In the genomic region with DNA sequence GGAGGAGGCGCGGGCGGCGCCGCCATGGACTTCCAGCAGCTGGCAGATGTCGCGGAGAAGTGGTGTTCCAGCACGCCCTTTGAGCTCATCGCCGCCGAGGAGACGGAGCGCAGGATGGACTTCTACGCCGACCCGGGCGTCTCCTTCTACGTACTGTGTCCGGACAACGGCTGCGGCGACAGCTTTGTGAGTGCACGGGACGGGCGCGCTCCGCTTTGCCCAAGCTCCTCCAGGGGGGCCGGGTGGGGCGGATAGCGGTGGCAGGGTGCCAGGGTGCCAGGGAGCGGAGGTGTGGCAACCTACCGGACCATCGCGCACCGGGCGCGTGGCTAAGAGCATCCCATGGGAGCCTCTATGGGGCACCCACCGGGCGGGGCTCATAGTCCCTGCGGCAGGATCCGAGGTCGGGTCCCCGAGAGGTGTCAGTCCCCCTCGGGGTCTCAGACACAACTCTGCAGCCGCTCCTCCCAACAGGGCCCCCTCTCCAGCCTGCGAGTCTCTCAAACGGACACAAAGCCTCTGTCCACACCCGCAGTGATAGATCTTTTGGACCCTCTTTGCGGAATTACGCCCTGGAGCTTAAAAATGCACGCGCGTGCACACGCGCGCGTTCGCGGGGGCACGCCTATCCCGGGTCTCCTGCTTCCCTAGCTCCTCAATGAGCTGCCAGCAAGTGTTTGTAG, we compare ENCODE assay signal across 8 mouse cellular contexts. TPM values are rescaled to one million over a fixed set of nuclear protein-coding genes. Genes with fewer than 3 reads are reported as not detected.
DNase-seq lines count a peak whose midpoint lies in the region; ATAC-seq and TF ChIP-seq lines count a peak whose summit lies in the region.

No protein-coding gene starts in this region.

- peak overlapping the region; percentile 82 for H3K27ac ChIP-seq in forebrain, postnatal 0 days (ENCODE audit: low read depth, low read length)
- H3K27ac ChIP-seq in liver, embryonic 15.5 days (replicated peaks) = peak overlapping the region; percentile 75
- peak overlapping the region; percentile 78 for H3K27ac ChIP-seq in stomach, postnatal 0 days (replicated peaks)

- H3K9me3 ChIP-seq in forebrain, postnatal 0 days (ENCODE audit: low read length) = no peaks in the 10 kb centered on the region
- no peaks in the 10 kb centered on the region for H3K9me3 ChIP-seq in liver, embryonic 15.5 days (replicated peaks)
- no peaks in the 10 kb centered on the region for H3K9me3 ChIP-seq in stomach, postnatal 0 days (ENCODE audit: control insufficient read depth, low read length)

- WGBS in forebrain, postnatal 0 days = 3% methylated on average over 61 of the region's 61 CpGs
- WGBS in liver, embryonic 15.5 days (ENCODE audit: insufficient replicate concordance) = under 1% methylated on average over 61 of the region's 61 CpGs
- 1% methylated on average over 58 of the region's 61 CpGs for WGBS in stomach, postnatal 0 days

- TF ChIP-seq EP300 in stomach, postnatal 0 days (optimal IDR thresholded peaks at IDR 0.05) = no peak

- peak overlapping the region; percentile 74 for H3K4me2 ChIP-seq in forebrain, postnatal 0 days (ENCODE audit: low read depth)
- H3K4me2 ChIP-seq in liver, embryonic 15.5 days = peak overlapping the region; percentile 99
- peak overlapping the region; percentile 96 for H3K4me2 ChIP-seq in stomach, postnatal 0 days (replicated peaks; ENCODE audit: low read depth)

- H3K36me3 ChIP-seq in forebrain, postnatal 0 days (ENCODE audit: insufficient read depth) = no peaks in the 10 kb centered on the region
- H3K36me3 ChIP-seq in liver, embryonic 15.5 days (replicated peaks) = no peaks in the 10 kb centered on the region
- H3K36me3 ChIP-seq in stomach, postnatal 0 days (ENCODE audit: control insufficient read depth, insufficient read depth, low read length) = no peaks in the 10 kb centered on the region

- peak; percentile 64 for DNase-seq in embryo, embryonic 11 days
- DNase-seq in embryo, embryonic 10 days (ENCODE audit: low spot score) = no peak
- peak; percentile 64 for DNase-seq in retina, embryonic 14.5 days (ENCODE audit: low spot score)
- DNase-seq in retina, postnatal 1 day = no peak
- peak; percentile 77 for DNase-seq in forebrain, postnatal 0 days
- no peak for DNase-seq in stomach, postnatal 0 days (ENCODE audit: low spot score)
- DNase-seq in ovary, adult 18-20 months (ENCODE audit: low spot score) = no peak

- no peaks in the 10 kb centered on the region for H3K27me3 ChIP-seq in forebrain, postnatal 0 days (ENCODE audit: insufficient read depth, low read length)
- peaks cover 37% of the 10 kb centered on the region for H3K27me3 ChIP-seq in liver, embryonic 15.5 days
- H3K27me3 ChIP-seq in stomach, postnatal 0 days (ENCODE audit: control insufficient read depth, insufficient read depth, low read length) = no peaks in the 10 kb centered on the region

- peak; percentile 4; the same call in 1 of the 2 replicates for TF ChIP-seq CTCF in forebrain, postnatal 0 days (IDR thresholded peaks at IDR 0.05; ENCODE audit: low read depth)
- TF ChIP-seq CTCF in stomach, postnatal 0 days (IDR thresholded peaks at IDR 0.05; ENCODE audit: low read depth) = no peak

- ATAC-seq in forebrain, postnatal 0 days = peak; percentile 50
- ATAC-seq in liver, embryonic 15.5 days (ENCODE audit: insufficient read depth) = peak; percentile 59
- no peak for ATAC-seq in stomach, postnatal 0 days (ENCODE audit: low FRiP score, low TSS enrichment)

- H3K9ac ChIP-seq in forebrain, postnatal 0 days = peak overlapping the region; percentile 86
- peak overlapping the region; percentile 62 for H3K9ac ChIP-seq in liver, embryonic 15.5 days
- H3K9ac ChIP-seq in stomach, postnatal 0 days (ENCODE audit: low read length) = peak overlapping the region; percentile 65

- peak overlapping the region; percentile 78 for H3K4me3 ChIP-seq in forebrain, postnatal 0 days (ENCODE audit: low read depth, low read length)
- peak overlapping the region; percentile 77 for H3K4me3 ChIP-seq in liver, embryonic 15.5 days (replicated peaks)
- H3K4me3 ChIP-seq in stomach, postnatal 0 days (ENCODE audit: low read depth, low read length) = peak overlapping the region; percentile 76

- H3K4me1 ChIP-seq in forebrain, postnatal 0 days (ENCODE audit: insufficient read depth) = peaks cover 14% of the 10 kb centered on the region
- peaks cover 42% of the 10 kb centered on the region for H3K4me1 ChIP-seq in liver, embryonic 15.5 days (replicated peaks)
- no peaks in the 10 kb centered on the region for H3K4me1 ChIP-seq in stomach, postnatal 0 days (replicated peaks; ENCODE audit: control insufficient read depth, insufficient read depth)

RNA-seq across cellular contexts. Expression of a gene that starts 0.5 kb away (rescaled TPM):
- total RNA-seq in forebrain, postnatal 0 days (2014; rRNA removed) = 241 and 274 TPM in 2 replicates
- polyA plus RNA-seq in forebrain, postnatal 0 days (2015; fragmentation: Nextera tagmentation; extraction: Ambion mirVana) = 92.8 and 107 TPM in 2 replicates
- polyA plus RNA-seq in liver, embryonic 15.5 days (2015; fragmentation: Nextera tagmentation; extraction: Ambion mirVana) = 1.2 and 1.4 TPM in 2 replicates
- 3.3 and 4.0 TPM in 2 replicates for polyA plus RNA-seq in stomach, postnatal 0 days (2015; fragmentation: Nextera tagmentation; extraction: Ambion mirVana)

Comparison
In these comparisons a context has a peak if more than half of its experiments do, and no peak if none do; other contexts are left out.
1. DNase-seq: peak in embryo, embryonic 11 days (single experiment), retina, embryonic 14.5 days (single experiment) and forebrain, postnatal 0 days (single experiment); none in embryo, embryonic 10 days (single experiment), retina, postnatal 1 day (single experiment), stomach, postnatal 0 days (single experiment) and ovary, adult 18-20 months (single experiment).
2. RNA of a gene that starts 0.5 kb away (polyA plus RNA-seq): 92.8 to 107 TPM in forebrain, postnatal 0 days; 3.3 to 4.0 TPM in stomach, postnatal 0 days and 1.2 to 1.4 TPM in liver, embryonic 15.5 days; every median in the first group is over 10 times any median in the second.
3. Peak in every context shown above with its lines, with median percentiles within 50 percentile points of each other: H3K27ac ChIP-seq, H3K4me2 ChIP-seq, H3K4me3 ChIP-seq and H3K9ac ChIP-seq.